Mouse (Mus musculus) heart, embryonic 11.5 days (tissue): Measurements from ENCODE around the gene Apba2. TPM values are rescaled to one million over a fixed set of nuclear protein-coding genes. Genes with fewer than 3 reads are reported as not detected.

ENCODE experiments used
- ATAC-seq: fragments of 200-750 bp; cut with Nextera tagmentation; replicated peaks from 2 replicates; pipeline ENCODE4 v1.8.0; 2017; ENCODE audit warnings: moderate library complexity; ENCODE audit not compliant: insufficient number of reproducible peaks, low FRiP score, low TSS enrichment
- H3K27ac ChIP-seq: fragments of 300-500 bp; sonication (generic); 2 replicates; pipeline ENCODE4 v1.5.1; 2014; ENCODE audit warnings: mild to moderate bottlenecking, low read depth, low read length
- H3K27me3 ChIP-seq: fragments of 300-500 bp; sonication (generic); 2 replicates; pipeline ENCODE4 v1.6.1; 2014; ENCODE audit warnings: mild to moderate bottlenecking, low read length, mixed read lengths; ENCODE audit not compliant: control insufficient read depth, insufficient read depth
- H3K36me3 ChIP-seq: fragments of 300-500 bp; sonication (generic); 2 replicates; pipeline ENCODE4 v1.6.1; 2014; ENCODE audit warnings: mild to moderate bottlenecking, low read length, moderate library complexity, mixed read lengths; ENCODE audit not compliant: control insufficient read depth, insufficient read depth
- H3K4me1 ChIP-seq: fragments of 300-500 bp; sonication (generic); 2 replicates; pipeline ENCODE4 v1.6.1; 2014; ENCODE audit warnings: low read length; ENCODE audit not compliant: control insufficient read depth, insufficient read depth
- H3K4me2 ChIP-seq: fragments of 300-500 bp; sonication (generic); 2 replicates; pipeline ENCODE4 v1.6.1; 2014; ENCODE audit warnings: mild to moderate bottlenecking, moderate library complexity
- H3K4me3 ChIP-seq: fragments of 300-500 bp; sonication (generic); 2 replicates; pipeline ENCODE4 v1.5.1; 2014; ENCODE audit warnings: low read depth, low read length
- H3K9ac ChIP-seq: fragments of 300-500 bp; sonication (generic); 2 replicates; pipeline ENCODE4 v1.6.1; 2014; ENCODE audit warnings: mild to moderate bottlenecking, low read depth, low read length, moderate library complexity
- H3K9me3 ChIP-seq: fragments of 300-500 bp; sonication (generic); replicated peaks from 2 replicates; pipeline ENCODE4 v1.6.1; 2016; ENCODE audit warnings: low read length; ENCODE audit not compliant: control insufficient read depth
- WGBS: fragments of 180-500 bp; shearing (Covaris S2); extraction: QIAGEN DNeasy Blood & Tissue Kit; methylation state at CpG from one replicate; pipeline ENCODE4 v1.1.7; 2014; ENCODE audit not compliant: insufficient replicate concordance; 5-methylcytosine and 5-hydroxymethylcytosine counted together
- polyA plus RNA-seq: library from polyadenylated mRNA; unstranded; fragments of >200 nt; fragmentation: Nextera tagmentation; extraction: Ambion mirVana; gene quantifications from 2 replicates; pipeline ENCODE4 v1.2.1, GENCODE M21; 2014

Apba2 gene
- polyA plus RNA-seq, 1 experiment from 2014 or later: 1.3 TPM

DNA sequence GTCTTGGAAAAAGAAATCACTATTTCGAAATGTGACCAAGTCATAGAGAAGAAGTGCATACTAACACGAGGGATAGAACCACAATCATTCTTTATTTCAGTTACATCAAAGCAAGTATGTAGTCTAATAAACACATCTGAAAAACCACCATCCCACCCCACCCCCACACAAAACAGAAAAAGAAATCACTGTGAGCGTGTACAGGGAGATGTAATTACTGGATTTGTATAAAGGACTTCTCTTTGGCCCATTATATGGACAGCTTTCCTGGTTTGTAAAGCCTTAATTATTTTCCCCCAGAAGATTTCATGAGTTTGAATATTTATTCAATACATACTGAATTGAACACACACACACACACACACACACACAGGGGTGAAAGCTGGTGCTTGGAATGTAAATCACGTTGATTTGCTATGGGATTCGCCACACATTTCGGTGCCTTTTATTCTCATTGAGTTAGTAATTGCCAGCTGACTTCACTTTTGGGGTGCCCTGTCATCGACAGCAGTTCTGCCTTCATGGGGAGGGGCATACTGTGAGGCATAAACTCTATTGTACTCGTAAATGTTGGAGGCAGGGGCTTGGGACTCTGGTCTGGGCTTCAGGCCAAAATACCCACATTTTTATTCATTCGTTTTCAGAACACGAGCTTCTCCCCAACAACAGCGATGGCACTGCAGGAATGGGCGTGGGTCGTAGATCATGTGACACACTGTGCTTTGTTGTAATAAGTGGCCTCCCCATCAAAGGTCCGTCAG lies 195.2 kb downstream of the Apba2 start:
- 82% methylated on average over 14 of the region's 14 CpGs for WGBS
- Histone ChIP-seq H3K36me3 (no peaks in the 10 kb centered on the region), H3K9me3 (no peaks in the 10 kb centered on the region), H3K4me1 (no peaks in the 10 kb centered on the region), H3K4me3 (no peak overlapping the region), H3K27me3 (no peaks in the 10 kb centered on the region), H3K4me2 (no peak overlapping the region), H3K27ac (no peak overlapping the region), H3K9ac (no peak overlapping the region)
- no peak for ATAC-seq

DNA sequence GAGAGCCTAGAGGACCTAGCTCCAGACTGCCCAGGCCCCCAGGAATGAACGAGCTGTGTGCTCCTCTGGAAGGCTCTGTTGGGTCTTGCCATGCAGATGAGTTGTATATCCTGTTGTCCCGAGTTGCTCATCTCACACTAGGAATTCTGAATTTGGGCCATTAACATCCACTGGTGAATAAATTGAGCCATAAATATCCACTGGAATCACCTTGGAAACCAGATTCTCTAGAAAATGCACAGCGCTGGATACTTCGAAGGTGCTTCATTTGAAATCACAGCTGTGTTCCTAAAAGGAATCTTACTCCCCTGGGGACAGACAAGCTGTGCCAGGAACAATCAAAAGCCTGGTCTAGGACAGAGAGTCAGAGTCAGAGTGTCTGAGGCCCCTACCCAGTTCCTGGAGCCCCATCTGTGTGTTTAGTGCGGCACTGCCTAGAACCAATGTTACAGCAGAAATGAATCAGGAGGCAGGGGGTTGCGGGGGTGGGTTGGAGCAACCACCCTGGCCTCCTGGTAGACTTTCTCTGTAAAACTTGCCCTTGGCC lies 196.4 kb downstream of the Apba2 start:
- H3K4me3 ChIP-seq: no peak overlapping the region
- no peaks in the 10 kb centered on the region for H3K36me3 ChIP-seq
- H3K27me3 ChIP-seq: no peaks in the 10 kb centered on the region
- no peak for ATAC-seq
- H3K27ac ChIP-seq: no peak overlapping the region
- H3K4me2 ChIP-seq: no peak overlapping the region
- 81% methylated on average over 6 of the region's 6 CpGs for WGBS
- H3K9ac ChIP-seq: no peak overlapping the region
- H3K4me1 ChIP-seq: no peaks in the 10 kb centered on the region
- H3K9me3 ChIP-seq: no peaks in the 10 kb centered on the region

DNA sequence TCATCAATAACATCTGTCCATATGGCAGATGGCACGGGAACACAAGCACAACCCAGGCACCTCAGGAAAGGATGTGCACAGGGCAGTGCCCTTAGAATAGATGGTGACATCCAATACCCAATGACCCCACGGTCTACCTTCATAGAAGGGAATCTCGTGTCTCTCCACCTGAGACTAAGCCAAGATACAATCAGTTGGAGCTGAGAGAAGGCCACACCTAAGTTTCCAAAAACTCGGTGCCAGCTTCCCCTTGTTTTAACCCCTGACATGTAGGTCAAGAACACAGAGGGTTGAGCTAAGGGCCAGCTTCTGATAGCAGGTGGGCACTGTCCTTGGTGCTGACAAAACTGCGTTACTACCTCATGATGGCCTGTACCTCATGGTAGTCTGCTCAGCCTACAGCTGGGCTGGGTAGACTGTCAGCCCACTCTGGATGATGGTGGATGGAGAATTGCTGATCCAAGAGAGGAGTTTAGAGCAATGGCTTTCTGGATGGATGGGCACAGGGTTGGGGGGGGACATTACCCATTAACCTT lies 202.6 kb downstream of the Apba2 start:
- Histone ChIP-seq H3K9me3 (no peaks in the 10 kb centered on the region), H3K4me3 (no peak overlapping the region), H3K36me3 (no peaks in the 10 kb centered on the region), H3K27me3 (no peaks in the 10 kb centered on the region), H3K4me1 (no peaks in the 10 kb centered on the region), H3K27ac (no peak overlapping the region), H3K9ac (no peak overlapping the region), H3K4me2 (no peak overlapping the region)
- no peak for ATAC-seq
- 57% methylated on average over 5 of the region's 5 CpGs for WGBS

- no peaks in the 10 kb centered on the region for H3K36me3 ChIP-seq
Observed at GRCm38 (mm10) chr7:64708176-64708575, 206.7 kb downstream of the Apba2 start.

GRCm38 (mm10) chr7:64709520-64710262 lies 208.2 kb downstream of the Apba2 start:
- Histone ChIP-seq H3K4me2 (no peak overlapping the region), H3K9ac (no peak overlapping the region), H3K9me3 (no peaks in the 10 kb centered on the region), H3K27ac (no peak overlapping the region), H3K36me3 (no peaks in the 10 kb centered on the region), H3K4me1 (no peaks in the 10 kb centered on the region), H3K27me3 (no peaks in the 10 kb centered on the region), H3K4me3 (no peak overlapping the region)
- 79% methylated on average over 13 of the region's 13 CpGs for WGBS
- no peak for ATAC-seq

More at GRCm38 (mm10) chr7:64708176-64708575, 206.7 kb downstream of the Apba2 start:
- Histone ChIP-seq H3K27ac (no peak overlapping the region), H3K4me1 (no peaks in the 10 kb centered on the region), H3K4me2 (no peak overlapping the region), H3K9ac (no peak overlapping the region), H3K27me3 (no peaks in the 10 kb centered on the region), H3K4me3 (no peak overlapping the region), H3K9me3 (no peaks in the 10 kb centered on the region)
- ATAC-seq: no peak
- WGBS: 76% methylated on average over 4 of the region's 4 CpGs

- H3K27me3 ChIP-seq: no peaks in the 10 kb centered on the region
- no peak overlapping the region for H3K9ac ChIP-seq
- no peak overlapping the region for H3K27ac ChIP-seq
- no peaks in the 10 kb centered on the region for H3K36me3 ChIP-seq
- no peaks in the 10 kb centered on the region for H3K9me3 ChIP-seq
- no peak overlapping the region for H3K4me3 ChIP-seq
- H3K4me1 ChIP-seq: no peaks in the 10 kb centered on the region
- no peak overlapping the region for H3K4me2 ChIP-seq
- WGBS: 74% methylated on average over 2 of the region's 2 CpGs
- ATAC-seq: no peak
Observed at GRCm38 (mm10) chr7:64716286-64716685, 214.8 kb downstream of the Apba2 start.

- Histone ChIP-seq H3K4me2 (no peak overlapping the region), H3K9me3 (no peaks in the 10 kb centered on the region), H3K36me3 (no peaks in the 10 kb centered on the region), H3K4me1 (no peaks in the 10 kb centered on the region), H3K27ac (no peak overlapping the region), H3K27me3 (no peaks in the 10 kb centered on the region), H3K9ac (no peak overlapping the region), H3K4me3 (no peak overlapping the region)
- 81% methylated on average over 3 of the region's 3 CpGs for WGBS
- no peak for ATAC-seq
Observed at GRCm38 (mm10) chr7:64723313-64723712, 221.8 kb downstream of the Apba2 start.

DNA sequence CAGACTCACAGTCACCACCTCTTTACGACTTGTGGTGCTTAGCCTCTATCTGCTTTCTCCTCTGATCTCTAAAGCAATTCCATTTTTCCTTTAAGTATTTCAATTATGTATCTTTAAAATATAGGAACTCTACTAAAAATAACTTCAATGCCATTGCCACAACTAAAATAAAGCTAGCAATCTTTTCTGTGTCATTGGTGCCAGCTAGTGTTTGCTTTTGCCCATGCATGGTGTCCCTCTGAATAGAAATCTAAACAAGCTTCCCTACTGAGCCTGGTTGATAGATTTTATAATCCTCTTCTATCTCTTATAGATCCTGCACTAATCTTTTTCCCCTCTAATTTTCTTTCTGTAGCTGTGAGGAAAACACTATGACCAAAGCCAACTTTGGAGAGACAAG lies 222.9 kb downstream of the Apba2 start:
- ATAC-seq: no peak
- Histone ChIP-seq H3K4me2 (no peak overlapping the region), H3K36me3 (no peaks in the 10 kb centered on the region), H3K4me1 (no peaks in the 10 kb centered on the region), H3K4me3 (no peak overlapping the region), H3K27ac (no peak overlapping the region), H3K9ac (no peak overlapping the region), H3K9me3 (no peaks in the 10 kb centered on the region), H3K27me3 (no peaks in the 10 kb centered on the region)
- 77% methylated on average over 1 of the region's 1 CpGs for WGBS
